Mouse (Mus musculus): Measurements from ENCODE around the gene Thap11.
A peak's percentile ranks its signal among the peaks of the same experiment; 100 is the strongest.
"Not testable (repeated sequence)": the region's sequence is repeated elsewhere in the genome, so short reads cannot be mapped to it uniquely, and the experiment has no call there.

The Thap11 gene

GRCm38 (mm10) chr8:105854715-105855216, at the start of gene Thap11:
TSS of gene Thap11 (plus strand) at chr8:105855132.
- DNase-seq (ENCODE audit: low spot score), result peak; percentile 90

- DNase-seq (ENCODE audit: low spot score), result no peak
Observed at GRCm38 (mm10) chr8:105805346-105805745, 49.6 kb upstream of the Thap11 start.

GRCm38 (mm10) chr8:105805964-105806363, 49.0 kb upstream of the Thap11 start:
- no peak for DNase-seq (ENCODE audit: low spot score)

GRCm38 (mm10) chr8:105807766-105808165, 47.2 kb upstream of the Thap11 start:
- DNase-seq (ENCODE audit: low spot score), result no peak

GRCm38 (mm10) chr8:105808480-105808879, 46.5 kb upstream of the Thap11 start:
- DNase-seq (ENCODE audit: low spot score), result no peak

GRCm38 (mm10) chr8:105810245-105810786, 44.6 kb upstream of the Thap11 start:
- DNase-seq (ENCODE audit: low spot score), result no peak

- DNase-seq (ENCODE audit: low spot score), result no peak
Observed at GRCm38 (mm10) chr8:105811061-105811460, 43.9 kb upstream of the Thap11 start.

- no peak for DNase-seq (ENCODE audit: low spot score)
Observed at GRCm38 (mm10) chr8:105811543-105811942, 43.4 kb upstream of the Thap11 start.

- no peak for DNase-seq (ENCODE audit: low spot score)
Observed at GRCm38 (mm10) chr8:105812511-105812910, 42.4 kb upstream of the Thap11 start.

- DNase-seq (ENCODE audit: low spot score), result no peak
Observed at GRCm38 (mm10) chr8:105813241-105813640, 41.7 kb upstream of the Thap11 start.

- DNase-seq (ENCODE audit: low spot score), result no peak
Observed at GRCm38 (mm10) chr8:105819659-105820058, 35.3 kb upstream of the Thap11 start.

- no peak for DNase-seq (ENCODE audit: low spot score)
Observed at GRCm38 (mm10) chr8:105820925-105821324, 34.0 kb upstream of the Thap11 start.

GRCm38 (mm10) chr8:105825506-105825905, 29.4 kb upstream of the Thap11 start:
- no peak for DNase-seq (ENCODE audit: low spot score)

- DNase-seq (ENCODE audit: low spot score), result no peak
Observed at GRCm38 (mm10) chr8:105826379-105826778, 28.6 kb upstream of the Thap11 start.

- peak; percentile 91 for DNase-seq (ENCODE audit: low spot score)
Observed at GRCm38 (mm10) chr8:105826861-105827848, 27.8 kb upstream of the Thap11 start, which contains the start of the genes Ranbp10 and Tsnaxip1. TSS of gene Ranbp10 (minus strand) at chr8:105827350. TSS of gene Tsnaxip1 (plus strand) at chr8:105827731.

GRCm38 (mm10) chr8:105833740-105834139, 21.2 kb upstream of the Thap11 start:
- not testable (repeated sequence) for DNase-seq (ENCODE audit: low spot score)

- peak; percentile 69 for DNase-seq (ENCODE audit: low spot score)
Observed at GRCm38 (mm10) chr8:105835318-105835717, 19.6 kb upstream of the Thap11 start.

- DNase-seq (ENCODE audit: low spot score), result no peak
Observed at GRCm38 (mm10) chr8:105836991-105837390, 17.9 kb upstream of the Thap11 start.

- no peak for DNase-seq (ENCODE audit: low spot score)
Observed at GRCm38 (mm10) chr8:105839209-105839608, 15.7 kb upstream of the Thap11 start.

- DNase-seq (ENCODE audit: low spot score), result no peak
Observed at GRCm38 (mm10) chr8:105846678-105847077, 8.3 kb upstream of the Thap11 start.

- DNase-seq (ENCODE audit: low spot score), result no peak
Observed at GRCm38 (mm10) chr8:105850014-105850413, 4.9 kb upstream of the Thap11 start.

GRCm38 (mm10) chr8:105850611-105851010, 4.3 kb upstream of the Thap11 start:
- no peak for DNase-seq (ENCODE audit: low spot score)

GRCm38 (mm10) chr8:105851651-105852143, 3.2 kb upstream of the Thap11 start:
- DNase-seq (ENCODE audit: low spot score), result peak; percentile 86
